Mouse (Mus musculus): ENCODE data around the gene Adprhl2.

The Adprhl2 gene

DNA sequence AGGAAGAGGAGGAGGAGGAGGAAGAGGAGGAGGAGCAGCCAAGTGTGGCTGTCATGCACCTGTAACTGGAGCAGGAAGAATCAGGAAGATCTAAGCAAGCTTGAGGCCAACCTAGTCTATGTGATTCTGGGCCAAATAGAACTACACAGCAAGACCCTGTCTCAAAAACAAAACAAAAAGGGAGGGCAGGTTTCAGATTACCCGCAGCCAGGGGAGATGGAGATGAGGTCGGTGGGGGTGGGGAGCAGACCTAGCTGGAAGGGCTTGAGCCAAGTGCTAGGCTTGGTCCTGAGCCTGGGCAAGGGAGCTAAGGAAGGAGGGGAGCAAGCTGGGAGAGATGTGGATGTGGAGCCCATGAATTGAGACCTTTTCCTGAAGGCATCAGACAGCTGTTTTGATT lies 14.7 kb downstream of the Adprhl2 start:
- no peak for DNase-seq (ENCODE audit: low read depth)

DNA sequence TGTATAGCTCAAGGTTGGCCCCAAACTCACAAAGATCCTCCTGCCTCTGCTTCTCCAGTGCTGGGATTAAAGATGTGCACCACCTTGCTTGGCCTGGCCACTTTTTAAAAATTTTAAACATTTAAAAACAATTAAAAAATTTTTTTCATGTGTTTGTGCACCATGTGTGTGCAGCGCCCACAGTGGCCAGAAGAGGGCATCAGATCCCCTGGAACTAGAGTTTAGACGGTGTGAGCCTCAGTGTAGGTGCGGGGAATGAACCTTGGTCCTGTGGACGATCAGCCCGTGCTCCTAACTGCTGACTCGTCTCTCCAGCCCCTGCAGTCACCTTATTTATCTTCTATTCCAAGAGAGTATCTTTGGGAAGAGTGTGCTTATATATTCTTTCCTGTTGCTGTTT lies 15.4 kb downstream of the Adprhl2 start:
- no peak for DNase-seq (ENCODE audit: low read depth)

DNA sequence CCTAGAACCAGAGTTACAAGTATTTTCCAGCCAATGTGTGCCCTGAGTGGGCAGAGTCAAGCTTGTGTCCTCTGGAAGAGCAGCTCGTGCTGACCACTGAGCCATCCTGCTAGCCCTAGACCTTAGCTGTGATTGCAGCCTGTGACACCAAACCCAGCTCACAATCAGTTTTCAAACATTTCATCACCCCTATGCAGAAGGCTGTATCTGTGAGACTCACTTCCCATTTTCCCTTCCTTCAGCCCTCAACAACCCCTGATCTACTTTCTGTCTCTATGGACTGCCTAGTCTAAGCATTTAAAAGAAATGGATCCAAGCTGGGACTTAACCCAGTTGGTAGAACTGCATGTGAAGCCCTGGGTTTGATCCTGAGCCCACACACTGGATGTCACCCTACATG lies 16.1 kb downstream of the Adprhl2 start:
- no peak for DNase-seq (ENCODE audit: low read depth)

DNA sequence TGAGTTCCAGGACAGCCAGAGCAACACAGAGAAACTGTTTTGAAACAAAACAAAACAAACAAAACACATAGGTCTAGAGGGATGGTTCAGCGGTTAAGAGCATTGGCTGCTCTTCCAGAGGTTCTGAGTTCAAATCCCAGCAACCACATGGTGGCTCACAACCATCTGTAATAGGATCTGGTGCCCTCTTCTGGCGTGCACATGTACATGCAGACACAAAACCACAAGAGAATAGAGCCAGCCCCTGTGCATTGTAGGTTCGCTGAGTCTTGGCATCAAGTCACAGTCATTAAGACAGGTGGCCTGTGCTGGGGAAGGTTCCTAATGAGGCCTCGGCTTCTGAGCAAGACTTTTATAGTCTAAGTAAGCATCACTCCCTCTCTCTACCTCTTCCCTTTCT lies 17.6 kb downstream of the Adprhl2 start:
- peak; percentile 35 for DNase-seq (ENCODE audit: low read depth)

DNA sequence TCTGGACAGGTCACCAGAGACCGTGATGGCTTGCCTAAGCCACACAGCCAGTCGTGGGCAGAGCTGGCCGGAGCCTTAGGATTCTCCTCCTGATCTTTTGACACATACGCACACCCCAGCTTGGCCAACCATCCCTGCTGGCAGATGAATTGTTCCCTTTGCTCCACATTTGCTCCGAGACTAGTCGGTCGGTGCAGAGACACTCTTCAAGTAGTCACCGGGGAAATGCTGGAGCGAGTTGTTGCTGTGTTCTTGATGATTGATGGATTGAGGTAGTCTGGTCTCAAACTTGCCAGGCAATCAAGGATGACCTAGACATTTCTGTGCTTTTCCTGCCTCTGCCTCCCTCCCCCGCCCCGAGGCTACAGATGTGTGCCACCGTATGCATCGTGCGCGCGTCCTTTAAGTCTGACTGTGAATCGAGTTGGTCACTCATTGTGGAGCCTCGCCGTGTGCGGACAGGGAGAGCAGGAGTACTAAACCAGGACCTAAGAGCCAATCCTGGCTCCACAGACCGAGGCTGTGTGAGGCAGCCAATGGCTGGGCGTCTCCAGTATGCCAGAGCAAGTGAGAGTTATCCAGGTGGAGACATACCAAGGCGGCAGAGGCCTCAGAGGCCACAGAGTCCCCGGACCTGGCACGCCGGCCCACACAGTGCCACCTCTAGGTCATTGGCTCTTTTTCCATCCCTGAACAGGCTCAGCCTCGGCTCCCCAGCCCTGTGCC lies 19.8 kb downstream of the Adprhl2 start:
- peak; percentile 22 for DNase-seq (ENCODE audit: low read depth)

DNA sequence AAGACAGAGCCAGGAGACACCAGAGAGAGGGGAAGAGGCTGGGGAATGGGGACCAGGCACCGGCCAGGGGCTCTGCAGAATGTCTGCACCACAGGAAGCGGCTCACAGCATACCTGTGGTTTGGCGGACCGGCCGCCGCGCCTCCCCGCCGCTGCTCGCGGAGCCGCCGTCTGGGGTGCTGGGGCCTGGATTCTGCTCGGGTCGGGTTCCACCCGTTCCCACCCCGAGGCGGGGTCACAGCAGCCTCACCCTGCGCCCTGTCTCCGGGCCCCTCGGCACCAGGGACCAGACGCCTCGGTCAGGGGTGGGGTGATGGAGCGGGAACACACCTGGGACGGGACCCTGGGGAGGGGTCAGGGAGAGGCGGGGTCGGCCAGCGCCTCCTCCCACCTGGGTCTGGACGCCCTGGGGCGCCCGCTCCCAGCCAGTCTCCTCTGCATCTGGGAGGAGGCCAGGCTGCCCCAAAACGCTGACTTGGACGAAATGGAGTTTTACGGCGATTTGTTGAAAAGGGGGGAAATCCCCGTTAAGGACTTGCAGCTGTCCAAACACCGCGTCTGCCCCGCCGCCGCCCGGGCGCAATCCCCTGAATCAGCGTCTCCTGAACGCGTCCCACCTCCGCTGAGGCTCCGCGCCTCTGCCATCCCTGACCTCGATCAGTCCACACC lies 20.5 kb downstream of the Adprhl2 start:
- DNase-seq (ENCODE audit: low read depth), result peak; percentile 33

DNA sequence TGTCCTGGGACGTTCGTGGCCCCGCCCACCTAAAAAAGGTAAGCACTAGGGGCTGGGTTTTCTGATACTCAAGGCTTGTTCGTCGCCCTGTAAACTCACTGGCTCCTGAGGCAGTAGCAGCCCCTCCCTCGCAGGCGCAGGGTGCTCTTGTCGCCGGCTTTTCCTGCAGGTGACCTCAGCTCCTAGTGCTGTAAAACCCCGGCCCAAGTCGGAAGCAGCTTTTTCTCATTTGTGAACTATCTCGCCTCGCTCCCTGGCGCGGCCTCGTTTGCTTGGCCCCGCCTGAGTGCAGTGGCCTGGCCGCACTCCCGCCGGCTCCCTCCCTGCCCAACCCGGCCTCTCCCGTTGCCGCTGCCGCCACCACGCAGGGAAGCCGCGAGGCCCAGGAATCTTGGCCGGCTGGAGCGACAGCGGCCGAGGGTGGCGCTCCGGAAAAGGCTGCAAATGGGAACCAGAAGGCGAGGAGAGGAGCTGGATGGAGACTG lies 24.8 kb downstream of the Adprhl2 start:
- DNase-seq (ENCODE audit: low read depth), result peak; percentile 37

DNA sequence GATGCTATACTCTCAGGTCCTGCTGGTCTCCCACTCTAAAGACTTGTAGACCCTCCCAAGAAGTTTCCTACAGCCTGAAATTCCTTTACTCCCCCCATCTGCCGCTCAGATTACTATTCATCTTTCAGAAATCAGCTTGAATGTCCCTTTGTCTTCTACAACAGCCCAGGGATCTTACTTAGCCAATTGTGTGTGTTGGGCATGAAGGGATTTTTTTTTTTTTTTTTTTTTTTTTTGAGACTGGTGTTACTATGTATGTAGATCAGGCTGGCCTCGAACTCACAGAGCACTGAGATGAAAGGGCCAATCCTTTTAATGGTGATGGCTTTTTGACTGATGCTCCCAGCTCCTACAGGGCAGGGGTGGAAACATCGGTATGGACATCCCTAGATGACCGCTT lies 25.6 kb downstream of the Adprhl2 start:
- no peak for DNase-seq (ENCODE audit: low read depth)

DNA sequence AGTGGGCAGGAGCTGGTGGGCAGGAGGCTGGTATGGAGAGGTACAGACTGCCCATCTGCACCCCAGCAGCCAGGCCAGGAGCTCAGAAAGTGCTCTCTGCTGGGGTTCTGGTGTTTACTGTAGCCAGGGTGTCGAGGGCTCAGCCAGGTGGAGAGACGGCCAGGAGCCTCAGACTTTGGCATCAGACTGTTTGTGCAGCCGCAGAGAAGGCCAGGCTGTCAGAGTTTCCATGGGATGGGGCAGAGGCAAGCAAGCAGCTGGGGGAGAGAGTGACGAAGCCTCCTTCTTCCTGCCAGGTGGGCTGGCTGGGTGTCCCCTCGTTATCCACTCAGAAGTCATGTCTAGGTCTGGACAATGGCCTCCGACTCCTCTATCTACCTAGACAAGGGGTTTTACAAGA lies 26.4 kb downstream of the Adprhl2 start:
- DNase-seq (ENCODE audit: low read depth), result no peak

DNA sequence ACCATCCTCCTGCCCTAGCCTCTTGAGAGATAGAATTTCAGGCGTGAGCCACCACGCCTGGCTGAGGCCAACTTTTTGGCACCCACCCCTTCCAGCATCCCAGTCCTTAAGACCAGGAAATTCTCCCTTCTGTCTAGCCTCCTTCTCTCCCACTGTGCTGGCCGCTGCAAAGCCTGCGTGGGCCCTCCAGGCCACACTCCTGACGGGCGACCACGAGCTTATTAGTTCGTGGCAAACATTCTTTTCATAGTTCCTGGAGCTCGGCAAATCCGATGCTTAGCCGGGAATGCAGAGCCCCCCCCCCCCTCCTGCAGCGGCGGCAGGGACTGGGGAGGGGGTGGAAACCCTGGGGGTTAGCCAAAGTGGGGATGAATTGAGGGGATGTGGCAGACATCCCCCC lies 30.3 kb downstream of the Adprhl2 start:
- no peak for DNase-seq (ENCODE audit: low read depth)

DNA sequence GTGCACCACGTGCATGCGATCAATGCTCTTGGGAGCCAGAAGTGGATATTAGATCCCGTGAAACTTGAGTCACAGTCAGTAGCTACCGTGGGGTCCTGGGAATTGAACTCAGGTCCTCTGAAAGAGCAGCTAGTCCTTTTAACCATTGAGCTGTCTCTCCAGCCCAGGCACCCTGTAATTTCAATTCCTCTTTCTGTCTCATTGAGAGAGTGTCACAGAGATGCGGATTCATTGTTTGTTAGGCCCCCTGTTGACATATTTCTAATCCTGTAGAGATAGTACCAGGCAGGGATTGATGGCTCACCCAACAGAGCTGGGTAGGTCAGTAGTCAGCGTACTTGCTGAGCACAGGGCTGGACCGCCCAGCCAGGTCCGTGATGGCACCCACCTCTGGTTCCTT lies 31.2 kb downstream of the Adprhl2 start:
- DNase-seq (ENCODE audit: low read depth), result no peak

DNA sequence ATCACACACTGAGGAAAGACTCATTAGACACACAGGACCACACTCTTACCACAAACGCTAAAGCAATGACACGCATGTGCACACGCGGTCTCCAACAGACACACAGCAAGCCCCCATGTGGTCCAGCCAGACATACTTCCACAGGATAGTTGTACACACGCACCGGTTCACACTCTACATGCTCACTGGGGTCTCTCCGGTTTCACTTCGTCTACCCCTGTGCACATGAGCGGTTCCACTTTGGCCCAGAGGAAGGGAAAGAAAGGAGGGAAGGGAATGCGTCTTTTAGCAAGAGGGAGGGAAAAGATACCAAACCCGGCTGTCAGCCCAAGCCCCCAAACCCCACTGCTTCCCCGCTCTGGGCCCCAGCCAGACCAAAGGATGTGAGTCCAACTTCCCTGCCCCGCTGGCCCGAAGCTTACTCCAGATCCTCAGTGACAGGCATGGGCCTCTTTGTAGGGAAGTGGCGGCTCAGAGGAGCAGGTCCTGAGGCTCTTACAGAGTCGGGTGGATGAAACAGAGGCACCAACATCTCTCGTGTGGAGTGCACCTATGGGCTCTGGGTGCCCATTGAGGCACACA lies 33.3 kb downstream of the Adprhl2 start:
- DNase-seq (ENCODE audit: low read depth), result no peak

DNA sequence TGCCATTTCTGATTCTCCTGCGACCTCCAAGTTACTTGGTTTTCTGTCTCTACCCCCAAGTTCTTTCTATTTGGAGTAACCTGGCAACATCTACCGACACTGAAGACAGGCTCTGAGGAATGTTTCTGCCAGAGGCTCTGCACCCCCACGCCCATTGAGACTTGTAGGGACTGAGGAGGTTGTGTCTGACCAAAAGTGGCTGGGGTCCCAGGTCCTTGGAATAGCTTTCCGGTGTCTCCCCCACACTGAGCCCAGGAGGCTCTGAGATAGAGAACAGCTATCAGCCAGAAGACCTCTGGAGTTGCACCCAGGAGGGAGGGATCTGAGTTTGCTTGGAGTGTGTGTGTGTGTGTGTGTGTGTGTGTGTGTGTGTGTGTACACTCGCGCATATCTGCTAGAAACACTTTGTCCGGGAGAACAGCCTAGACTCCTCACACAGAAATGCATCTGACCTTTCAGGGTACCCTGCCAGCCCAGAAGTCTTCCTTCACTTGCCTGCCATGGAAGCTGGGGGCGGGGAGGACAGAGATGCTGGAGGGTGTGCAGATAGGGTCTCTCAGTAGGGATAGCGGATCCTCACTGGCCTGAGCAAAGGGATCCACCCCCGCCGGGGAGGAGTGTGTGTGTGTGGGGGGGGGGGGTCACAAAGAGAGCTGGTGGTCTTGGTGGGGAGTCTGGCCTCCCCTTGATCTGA lies 34.1 kb downstream of the Adprhl2 start:
- DNase-seq (ENCODE audit: low read depth), result no peak

DNA sequence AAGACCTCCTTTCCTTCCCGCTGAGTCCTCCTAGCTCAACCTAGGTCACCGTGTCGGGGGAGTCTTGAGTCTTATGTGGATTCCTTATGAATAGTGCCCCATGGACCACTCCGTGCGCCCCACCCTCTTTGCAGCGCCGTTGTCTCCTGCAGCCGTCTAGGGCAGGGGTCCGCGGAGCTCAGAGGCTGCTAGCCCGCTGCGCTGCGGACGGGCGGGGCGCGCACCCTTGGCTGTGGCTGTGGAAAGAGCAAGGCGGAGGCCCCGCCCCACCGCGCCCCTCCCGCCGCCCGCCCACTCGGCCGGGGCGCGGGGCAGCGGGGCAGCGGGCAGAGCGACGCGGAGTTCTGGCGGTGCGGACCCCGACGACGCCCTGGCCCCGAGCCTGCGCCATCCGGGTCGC lies 35.0 kb downstream of the Adprhl2 start, which contains the start of gene Col8a2:
Col8a2 (plus strand) TSS at position 302 of the 400 bp plus-strand sequence.
- no peak for DNase-seq (ENCODE audit: low read depth)

DNA sequence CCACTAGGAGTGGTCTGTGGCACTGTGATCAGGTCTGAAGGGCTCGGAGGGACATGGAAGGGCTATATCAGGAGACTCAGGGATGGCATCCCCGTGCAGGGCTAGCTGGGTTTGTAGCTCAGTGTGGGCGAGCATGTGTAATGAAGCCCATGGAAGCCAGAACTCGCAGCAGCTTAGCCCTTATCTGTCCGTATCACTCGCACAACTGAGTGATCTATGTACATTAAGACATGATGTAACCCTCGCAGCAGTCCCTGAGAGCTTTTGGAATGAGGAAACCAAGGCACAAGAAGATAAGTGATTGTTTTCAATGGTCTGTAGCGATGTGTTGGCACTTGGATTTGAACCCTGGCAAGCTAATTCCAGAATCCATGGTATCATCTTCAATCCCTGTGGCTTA lies 37.9 kb downstream of the Adprhl2 start:
- DNase-seq (ENCODE audit: low read depth), result no peak

DNA sequence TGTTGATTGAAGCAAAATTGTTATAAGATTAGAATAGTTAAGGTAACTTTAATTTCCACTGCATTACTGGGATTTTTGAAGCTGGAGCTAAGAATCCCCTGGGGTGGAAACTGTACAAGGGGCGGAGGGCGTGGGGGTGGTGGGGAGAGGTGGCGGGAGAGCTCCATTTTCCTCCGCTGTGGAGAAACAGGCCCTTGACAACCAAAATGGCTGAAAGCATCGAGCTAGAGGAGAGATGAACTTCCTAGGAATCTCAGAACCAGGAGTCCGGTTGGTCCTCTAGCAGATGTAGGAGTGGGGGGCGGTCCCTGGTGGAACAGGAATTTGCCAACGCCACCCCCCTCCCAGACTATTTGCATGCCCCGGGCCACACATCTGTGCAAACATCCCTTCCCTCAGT lies 39.8 kb downstream of the Adprhl2 start:
- no peak for DNase-seq (ENCODE audit: low read depth)

DNA sequence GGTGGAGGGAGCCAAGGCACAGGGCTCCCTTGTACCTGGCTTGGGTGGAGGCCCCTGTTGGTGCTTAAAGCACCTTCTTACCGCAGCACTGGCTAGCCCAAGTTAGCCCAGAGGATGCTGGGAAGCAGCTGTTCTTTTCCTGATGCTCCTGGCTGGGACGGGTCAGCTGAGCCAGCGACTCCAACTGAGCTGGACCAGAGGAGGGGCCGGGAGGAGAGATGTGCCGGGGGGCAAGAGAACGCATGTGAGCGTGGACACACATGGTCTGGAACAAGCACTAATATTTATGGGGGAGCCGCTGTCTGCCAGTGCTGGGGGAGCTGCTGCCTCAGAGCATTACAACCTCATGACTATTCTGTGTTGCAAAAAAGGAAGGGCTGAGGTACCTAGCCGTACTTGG lies 42.5 kb downstream of the Adprhl2 start:
- no peak for DNase-seq (ENCODE audit: low read depth)

DNA sequence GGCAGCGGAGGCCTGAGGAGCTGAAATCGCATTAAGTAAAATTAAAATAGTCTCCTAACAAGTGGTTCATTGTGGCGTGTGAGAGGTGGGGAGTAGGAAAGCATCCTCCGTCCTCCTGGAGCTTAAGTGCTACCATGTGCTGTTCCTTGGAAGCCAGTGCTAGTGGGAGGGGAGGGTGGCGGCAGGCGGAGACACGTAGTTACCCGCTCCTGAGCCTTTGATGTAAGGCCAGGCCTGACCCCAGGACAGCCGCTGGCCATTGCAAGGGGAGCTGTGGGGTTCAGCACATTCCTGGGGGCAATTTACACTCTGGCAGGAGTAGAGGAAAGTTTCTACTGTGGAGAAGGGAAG lies 43.0 kb downstream of the Adprhl2 start:
- no peak for DNase-seq (ENCODE audit: low read depth)

DNA sequence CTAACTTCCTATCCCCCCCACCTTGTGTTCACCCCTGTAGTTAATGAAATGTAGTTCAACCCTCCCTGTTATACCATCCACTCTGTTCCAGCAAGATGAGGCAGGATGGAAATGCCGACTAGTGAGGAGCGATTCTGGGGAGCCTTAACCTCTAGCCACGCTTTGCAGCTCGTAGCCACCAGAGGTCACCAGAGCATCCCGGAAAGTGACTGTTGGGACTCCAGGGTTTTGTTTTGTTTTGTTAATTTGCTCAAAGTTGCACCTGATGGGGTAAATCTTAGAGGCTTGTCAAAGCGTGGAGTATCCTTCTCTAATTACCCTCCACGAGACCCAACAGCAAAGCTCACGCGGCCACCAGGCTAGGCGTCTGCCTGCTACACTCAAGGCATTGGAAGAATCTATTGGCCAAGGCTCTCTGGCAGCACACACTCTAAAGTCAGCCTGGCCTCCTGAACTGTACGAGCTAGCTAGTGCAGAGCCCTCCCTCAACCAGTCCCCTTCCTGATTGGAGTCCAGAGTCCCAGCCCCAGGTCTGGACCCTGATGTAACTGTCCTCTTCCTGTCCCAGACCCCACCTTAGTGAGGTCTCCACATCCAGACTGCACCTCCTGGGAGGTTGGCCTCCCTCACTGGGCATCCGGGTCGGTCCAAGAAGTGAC lies 43.5 kb downstream of the Adprhl2 start:
- peak; percentile 72 for DNase-seq (ENCODE audit: low read depth)

DNA sequence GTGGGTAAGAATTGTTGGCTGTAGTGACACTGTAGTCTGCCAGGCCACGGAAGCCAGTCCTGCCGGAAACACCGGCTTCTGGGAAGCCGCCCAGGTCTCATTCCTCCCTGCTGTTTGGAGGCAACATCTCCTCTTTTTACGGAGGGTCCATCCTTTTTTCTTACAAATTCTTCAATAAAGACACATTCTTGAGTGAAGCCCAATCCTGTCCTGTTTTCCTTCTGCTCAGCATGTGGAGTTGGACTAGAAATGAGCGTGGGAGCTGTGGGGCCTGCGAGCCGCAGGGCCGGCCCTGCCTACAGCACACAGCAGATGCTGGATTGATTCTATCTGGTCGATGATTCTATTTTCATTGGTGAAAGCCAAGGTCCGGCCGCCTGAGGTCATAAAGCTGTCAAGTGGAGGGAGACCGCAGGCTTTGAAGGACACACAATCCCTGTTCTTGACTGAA lies 45.8 kb downstream of the Adprhl2 start:
- DNase-seq (ENCODE audit: low read depth), result no peak

DNA sequence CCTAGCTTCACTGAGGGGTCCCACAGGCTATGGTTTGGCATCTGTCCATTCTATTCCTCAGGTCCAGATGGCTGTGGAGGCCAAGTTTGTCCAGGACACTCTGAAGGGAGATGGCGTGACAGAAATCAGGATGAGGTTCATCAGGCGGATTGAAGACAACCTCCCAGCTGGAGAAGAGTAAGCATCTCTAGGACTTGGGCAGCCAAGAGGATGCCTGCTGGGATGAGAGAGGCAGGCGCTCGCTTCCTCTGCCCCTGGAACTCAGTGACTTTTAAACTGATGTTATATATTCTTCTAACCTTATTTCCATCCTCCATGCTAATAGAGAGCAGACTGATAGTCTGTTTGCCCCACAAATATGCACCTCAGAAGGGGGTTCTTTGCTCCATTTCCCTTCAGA lies 46.4 kb downstream of the Adprhl2 start:
- no peak for DNase-seq (ENCODE audit: low read depth)

DNA sequence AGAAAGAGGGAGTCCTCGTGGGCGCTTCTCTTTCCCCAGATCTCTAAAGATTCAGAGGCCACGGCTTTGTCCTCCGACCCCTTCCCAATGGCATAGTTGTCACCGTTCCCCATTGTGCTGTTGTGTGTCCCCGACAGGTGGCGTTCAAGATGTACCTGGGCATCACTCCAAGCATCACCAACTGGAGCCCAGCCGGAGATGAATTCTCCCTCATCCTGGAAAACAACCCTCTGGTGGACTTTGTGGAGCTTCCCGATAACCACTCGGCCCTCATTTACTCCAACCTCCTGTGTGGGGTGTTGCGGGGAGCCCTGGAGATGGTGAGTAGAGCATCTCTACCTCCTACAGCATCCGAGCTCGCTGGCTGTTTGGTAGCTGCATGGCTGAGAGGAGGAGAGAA lies 47.8 kb downstream of the Adprhl2 start:
- no peak for DNase-seq (ENCODE audit: low read depth)
